Mouse (Mus musculus) CH12.LX (cell line): ENCODE measurements around the gene Heatr5b.

Source experiments
- CTCF ChIP-seq, 2 experiments: IDR thresholded peaks in 1 of 2; conservative IDR thresholded peaks in 1 of 2; 2 replicates each; pipeline ENCODE4 v1.5.1; 2011 to 2012; ENCODE audit warnings: low read depth in 2 of 2, low read length in 2 of 2, improper control_type of control experiment in 1 of 2, inconsistent platforms in 1 of 2, mild to moderate bottlenecking in 1 of 2, moderate library complexity in 1 of 2
- EP300 ChIP-seq: IDR thresholded peaks from 2 replicates; pipeline ENCODE4 v1.6.1; 2011; ENCODE audit warnings: low read length, improper control_type of control experiment
- GABPA ChIP-seq: IDR thresholded peaks from 2 replicates; pipeline ENCODE4 v1.6.1; 2012; ENCODE audit warnings: low read depth, low read length, improper control_type of control experiment, inconsistent platforms; ENCODE audit not compliant: insufficient replicate concordance
- POLR2AphosphoS2 ChIP-seq: IDR thresholded peaks from 2 replicates; pipeline ENCODE4 v1.6.1; 2011; ENCODE audit warnings: low read depth, low read length, improper control_type of control experiment
- USF2 ChIP-seq: conservative IDR thresholded peaks from 2 replicates; pipeline ENCODE4 v1.6.1; 2011; ENCODE audit warnings: low read depth, low read length, improper control_type of control experiment

DNA sequence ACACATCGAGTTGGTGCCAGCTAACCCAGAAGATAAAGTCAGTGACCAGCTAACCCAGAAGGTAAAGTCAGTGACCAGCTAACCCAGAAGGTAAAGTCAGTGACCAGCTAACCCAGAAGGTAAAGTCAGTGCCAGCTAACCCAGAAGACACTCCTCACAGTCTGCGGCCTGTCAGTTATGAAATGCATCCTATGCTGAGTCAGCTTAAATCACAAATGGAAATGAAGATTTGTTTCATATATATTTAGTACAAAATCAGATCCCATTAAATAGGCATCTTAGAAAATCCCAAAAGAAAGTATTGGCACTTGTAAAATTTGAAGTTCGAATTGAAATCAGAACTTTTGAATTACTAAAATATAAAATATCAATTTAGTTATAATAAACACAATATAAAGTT, 25.6 kb downstream of the Heatr5b start:
- TF ChIP-seq GABPA (no peak), USF2 (no peak), CTCF (conservative IDR thresholded peaks at IDR 0.05 in 1 of 2, IDR thresholded peaks at IDR 0.05 in 1 of 2; ENCODE audit: low read depth in 2 of 2, low read length in 2 of 2) (no peak), POLR2AphosphoS2 (no peak), EP300 (no peak)
